Mouse (Mus musculus) stomach, embryonic 14.5 days (tissue): ENCODE data around the gene Smarcc2. TPM values are rescaled to one million over a fixed set of nuclear protein-coding genes. Genes with fewer than 3 reads are reported as not detected.
"Not testable (repeated sequence)": the region's sequence is repeated elsewhere in the genome, so short reads cannot be mapped to it uniquely, and the experiment has no call there.

Experiments used
- ATAC-seq: fragments of 200-750 bp; cut with Nextera tagmentation; 2 replicates; pipeline ENCODE4 v1.8.0; 2017; ENCODE audit warnings: low read depth, moderate TSS enrichment; ENCODE audit not compliant: insufficient number of reproducible peaks, insufficient read depth, low FRiP score
- H3K27ac ChIP-seq: fragments of 300-500 bp; sonication (generic); 2 replicates; pipeline ENCODE4 v1.5.1; 2014; ENCODE audit warnings: mild to moderate bottlenecking, low read length, moderate library complexity, mixed read lengths
- H3K27me3 ChIP-seq: fragments of 300-500 bp; sonication (generic); 2 replicates; pipeline ENCODE4 v1.6.1; 2014; ENCODE audit warnings: low read length, control low read depth, mixed read lengths; ENCODE audit not compliant: control insufficient read depth, insufficient read depth
- H3K36me3 ChIP-seq: fragments of 300-500 bp; sonication (generic); 2 replicates; pipeline ENCODE4 v1.6.1; 2014; ENCODE audit warnings: mild to moderate bottlenecking, control low read depth, low read length, moderate library complexity, mixed read lengths; ENCODE audit not compliant: control insufficient read depth, insufficient read depth
- H3K4me1 ChIP-seq: fragments of 300-500 bp; sonication (generic); 2 replicates; pipeline ENCODE4 v1.6.1; 2014; ENCODE audit warnings: low read length, control low read depth, mixed read lengths; ENCODE audit not compliant: control insufficient read depth, insufficient read depth
- H3K4me2 ChIP-seq: fragments of 300-500 bp; sonication (generic); replicated peaks from 2 replicates; pipeline ENCODE4 v1.6.1; 2014; ENCODE audit warnings: low read depth, low read length, control low read depth
- H3K4me3 ChIP-seq: fragments of 300-500 bp; sonication (generic); 2 replicates; pipeline ENCODE4 v1.5.1; 2014; ENCODE audit warnings: low read depth, low read length, control low read depth
- H3K9ac ChIP-seq: fragments of 300-500 bp; sonication (generic); replicated peaks from 2 replicates; pipeline ENCODE4 v1.6.1; 2014; ENCODE audit warnings: low read depth, mild to moderate bottlenecking, control low read depth, low read length, moderate library complexity, mixed read lengths
- H3K9me3 ChIP-seq: fragments of 300-500 bp; sonication (generic); 2 replicates; pipeline ENCODE4 v1.6.1; 2016; ENCODE audit warnings: low read depth, low read length, control low read depth; ENCODE audit not compliant: control insufficient read depth
- WGBS: fragments of 180-500 bp; shearing (Covaris S2); extraction: QIAGEN DNeasy Blood & Tissue Kit; methylation state at CpG from one replicate; pipeline ENCODE4 v1.1.7; 2014; 5-methylcytosine and 5-hydroxymethylcytosine counted together
- polyA plus RNA-seq: library from polyadenylated mRNA; unstranded; fragments of >200 nt; fragmentation: Nextera tagmentation; extraction: Ambion mirVana; gene quantifications from 2 replicates; pipeline ENCODE4 v1.2.1, GENCODE M21; 2014

The Smarcc2 gene
- polyA plus RNA-seq, 1 experiment from 2014 or later, result 110 TPM

GRCm38 (mm10) chr10:128492051-128492450, 33.0 kb downstream of the Smarcc2 start:
- not testable (repeated sequence) for H3K27me3 ChIP-seq, ATAC-seq, H3K9me3 ChIP-seq
- Histone ChIP-seq H3K4me2 (peak overlapping the region; percentile 79), H3K36me3 (peaks cover 45% of the 10 kb centered on the region), H3K4me3 (peak overlapping the region; percentile 71), H3K27ac (peak overlapping the region; percentile 94), H3K4me1 (peaks cover 33% of the 10 kb centered on the region), H3K9ac (peak overlapping the region; percentile 82)
- 33% methylated on average over 8 of the region's 8 CpGs for WGBS

- H3K9me3 ChIP-seq, result no peaks in the 10 kb centered on the region
- 16% methylated on average over 12 of the region's 12 CpGs for WGBS
- H3K27ac ChIP-seq, result peak overlapping the region; percentile 94
- peaks cover 35% of the 10 kb centered on the region for H3K4me1 ChIP-seq
- ATAC-seq, result peak; percentile 57; the same call in 1 of the 2 replicates
- peak overlapping the region; percentile 79 for H3K4me2 ChIP-seq
- H3K27me3 ChIP-seq, result no peaks in the 10 kb centered on the region
- peaks cover 38% of the 10 kb centered on the region for H3K36me3 ChIP-seq
- H3K4me3 ChIP-seq, result peak overlapping the region; percentile 71
- H3K9ac ChIP-seq, result peak overlapping the region; percentile 82
These were observed 33.7 kb downstream of the Smarcc2 start for GRCm38 (mm10) chr10:128492633-128493311.

GRCm38 (mm10) chr10:128493319-128493694, 34.3 kb downstream of the Smarcc2 start:
- H3K9me3 ChIP-seq, result no peaks in the 10 kb centered on the region
- H3K4me1 ChIP-seq, result peaks cover 38% of the 10 kb centered on the region
- H3K4me2 ChIP-seq, result peak overlapping the region; percentile 79
- H3K4me3 ChIP-seq, result peak overlapping the region; percentile 71
- H3K27me3 ChIP-seq, result no peaks in the 10 kb centered on the region
- H3K9ac ChIP-seq, result peak overlapping the region; percentile 82
- H3K36me3 ChIP-seq, result peaks cover 33% of the 10 kb centered on the region
- ATAC-seq, result peak; percentile 1
- 0% methylated on average over 12 of the region's 12 CpGs for whole genome bisulfite sequencing
- H3K27ac ChIP-seq, result peak overlapping the region; percentile 94

- peak within 1 kb of the TSS; percentile 84 for H3K4me2 ChIP-seq
- H3K4me1 ChIP-seq, result peaks cover 39% of the 10 kb centered on the region
- peak within 1 kb of the TSS; percentile 71 for H3K4me3 ChIP-seq
- H3K36me3 ChIP-seq, result peaks cover 26% of the 10 kb centered on the region
- no peaks in the 10 kb centered on the region for H3K9me3 ChIP-seq
- H3K27me3 ChIP-seq, result no peaks in the 10 kb centered on the region
- peak within 1 kb of the TSS; percentile 94 for H3K27ac ChIP-seq
- ATAC-seq, result peak; percentile 93
- under 1% methylated on average over 45 of the region's 45 CpGs for WGBS
- peak within 1 kb of the TSS; percentile 82 for H3K9ac ChIP-seq
These were observed 34.9 kb downstream of the Smarcc2 start, which contains the start of gene Myl6 for GRCm38 (mm10) chr10:128493695-128494666. TSS of gene Myl6 (minus strand) at chr10:128494145.

- peak overlapping the region; percentile 87 for H3K27ac ChIP-seq
These were observed 35.7 kb downstream of the Smarcc2 start for GRCm38 (mm10) chr10:128494667-128495245.

GRCm38 (mm10) chr10:128495270-128495669, 36.2 kb downstream of the Smarcc2 start:
- Histone ChIP-seq H3K36me3 (peaks cover 16% of the 10 kb centered on the region; the same call in 1 of the 2 replicates), H3K4me3 (peak overlapping the region; percentile 71; the same call in 1 of the 2 replicates), H3K27me3 (no peaks in the 10 kb centered on the region), H3K27ac (no peak overlapping the region; the same call in 1 of the 2 replicates), H3K9ac (no peak overlapping the region), H3K9me3 (no peaks in the 10 kb centered on the region), H3K4me1 (peaks cover 32% of the 10 kb centered on the region), H3K4me2 (peak overlapping the region; percentile 84)
- 84% methylated on average over 2 of the region's 2 CpGs for WGBS
- ATAC-seq, result no peak

More at GRCm38 (mm10) chr10:128494667-128495245, 35.7 kb downstream of the Smarcc2 start:
- Histone ChIP-seq H3K4me1 (peaks cover 36% of the 10 kb centered on the region), H3K36me3 (peaks cover 21% of the 10 kb centered on the region; the same call in 1 of the 2 replicates), H3K9me3 (no peaks in the 10 kb centered on the region), H3K9ac (peak overlapping the region; percentile 68), H3K27me3 (no peaks in the 10 kb centered on the region), H3K4me2 (peak overlapping the region; percentile 84), H3K4me3 (peak overlapping the region; percentile 71)
- 50% methylated on average over 11 of the region's 11 CpGs for WGBS
- ATAC-seq, result no peak

- Histone ChIP-seq H3K27me3 (no peaks in the 10 kb centered on the region), H3K9me3 (no peaks in the 10 kb centered on the region), H3K4me3 (no peak overlapping the region), H3K4me1 (peaks cover 31% of the 10 kb centered on the region), H3K27ac (no peak overlapping the region), H3K9ac (no peak overlapping the region), H3K4me2 (no peak overlapping the region), H3K36me3 (peaks cover 11% of the 10 kb centered on the region; the same call in 1 of the 2 replicates)
- WGBS, result 78% methylated on average over 4 of the region's 4 CpGs
- no peak for ATAC-seq
These were observed 36.9 kb downstream of the Smarcc2 start for GRCm38 (mm10) chr10:128495903-128496302.
